Mouse (Mus musculus): ENCODE measurements around the gene Slc38a5. TPM values are rescaled to one million over a fixed set of nuclear protein-coding genes. Genes with fewer than 3 reads are reported as not detected.

The Slc38a5 gene
- total RNA-seq, 4 experiments from 2014 or later = 2.1 to 4.0 (median 3.6) TPM

- no peak for DNase-seq (ENCODE audit: low spot score in 2 of 2)
These were observed 38.4 kb downstream of the Slc38a5 start for GRCm38 (mm10) chrX:8309302-8309701.

- peak; percentile 6 to 7 for DNase-seq (ENCODE audit: low spot score in 2 of 2)
These were observed 44.0 kb downstream of the Slc38a5 start for GRCm38 (mm10) chrX:8314905-8315304.

- no peak for DNase-seq (ENCODE audit: low spot score in 2 of 2)
These were observed 56.2 kb downstream of the Slc38a5 start, which contains the start of gene Ssxb10 for GRCm38 (mm10) chrX:8327124-8327523. Gene Ssxb10 (plus strand): TSS chrX:8327424.

Other genes starting within 250 kb of the Slc38a5 start
- gene Suv39h1, start 196.4 kb upstream of the Slc38a5 start, total RNA-seq (2022) = 10 to 100 TPM; 18.1 to 28.6 (median 23.6) TPM
- 1 to 10 TPM in 3 of 4 experiments, under 1 TPM in 1; 0.83 to 4.5 (median 2.4) TPM for gene Was, start 180.6 kb upstream of the Slc38a5 start, total RNA-seq (2022)
- gene Wdr13, start 138.2 kb upstream of the Slc38a5 start, total RNA-seq (2022) = 100 to 1,000 TPM; 188 to 218 (median 204) TPM
- gene Rbm3, start 125.3 kb upstream of the Slc38a5 start, total RNA-seq (2022) = 100 to 1,000 TPM; 111 to 215 (median 130) TPM
- 10 to 100 TPM; 12.4 to 13.5 (median 12.6) TPM for gene Tbc1d25, start 95.0 kb upstream of the Slc38a5 start, total RNA-seq (2022)
- gene Ebp, start 77.6 kb upstream of the Slc38a5 start, total RNA-seq (2022) = 10 to 100 TPM; 27.5 to 38.5 (median 33.2) TPM
- 100 to 1,000 TPM in 1 of 4 experiments, 10 to 100 TPM in 3; 89.7 to 110 (median 95.1) TPM for gene Porcn, start 64.6 kb upstream of the Slc38a5 start, total RNA-seq (2022)
- gene Ftsj1, start 18.7 kb upstream of the Slc38a5 start, total RNA-seq (2022) = 10 to 100 TPM; 22.0 to 31.7 (median 26.1) TPM
- gene Ssxb10, start 56.3 kb downstream of the Slc38a5 start, total RNA-seq (2022) = not detected
- not detected for gene Ssxb9, start 95.8 kb downstream of the Slc38a5 start, total RNA-seq (2022)
- not detected for gene Ssxb1, start 142.2 kb downstream of the Slc38a5 start, total RNA-seq (2022)
- gene Ssxb2, start 190.6 kb downstream of the Slc38a5 start, total RNA-seq (2022) = not detected

All from layer of hippocampus, adult 8-10 months (tissue).